Mouse (Mus musculus) testis, postnatal 10 days (tissue): ENCODE measurements around the gene Syngr3.

Experiments
- DNase-seq: peaks from one replicate; pipeline ENCODE4 v3.0.0; 2021; ENCODE audit warnings: low spot score

The Syngr3 gene

DNA sequence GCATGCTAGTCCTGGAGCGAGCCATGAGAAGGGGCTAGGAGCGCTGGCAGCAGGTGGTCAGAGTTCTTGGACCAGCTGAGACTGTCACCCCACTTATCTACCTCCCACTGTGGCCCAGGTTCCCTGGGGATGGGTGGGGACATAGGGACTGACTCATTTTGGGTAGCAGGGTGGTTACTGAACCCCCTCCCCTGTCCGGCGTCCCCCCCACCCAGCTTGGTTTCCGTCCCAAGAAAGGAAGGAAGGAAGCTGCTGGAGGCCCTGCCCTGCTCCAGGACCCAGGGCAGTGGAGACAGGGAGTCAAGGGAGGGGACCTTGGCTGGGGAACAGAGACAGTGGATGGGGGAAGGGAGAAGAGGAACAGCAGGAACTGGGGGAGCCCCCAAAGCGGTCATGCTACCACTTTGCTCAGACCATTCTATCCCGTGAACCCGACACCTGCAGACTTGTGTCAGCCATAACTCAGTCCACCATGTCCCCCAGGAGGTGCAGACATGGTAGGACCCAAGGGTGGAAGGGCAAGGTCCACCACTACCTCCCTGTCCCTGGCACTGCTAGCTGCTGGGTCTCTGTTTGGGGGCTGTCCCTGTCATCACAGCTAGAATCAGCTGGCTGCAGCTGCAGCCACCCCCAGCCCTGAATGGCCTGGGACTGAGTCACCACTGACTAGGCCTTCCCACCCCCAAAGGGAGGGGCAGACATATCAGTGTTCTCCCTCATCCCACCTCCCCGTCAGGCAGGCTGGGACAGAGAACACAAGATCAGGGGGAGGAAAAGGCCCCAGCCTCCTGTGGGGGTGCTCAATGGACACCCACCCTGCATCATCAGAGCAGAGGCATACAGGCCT lies 44.7 kb downstream of the Syngr3 start:
- DNase-seq = no peak

- DNase-seq = no peak
Measured at GRCm38 (mm10) chr17:24644030-24644715, 45.6 kb downstream of the Syngr3 start.

GRCm38 (mm10) chr17:24642791-24643343 lies 46.9 kb downstream of the Syngr3 start:
- DNase-seq = no peak

DNA sequence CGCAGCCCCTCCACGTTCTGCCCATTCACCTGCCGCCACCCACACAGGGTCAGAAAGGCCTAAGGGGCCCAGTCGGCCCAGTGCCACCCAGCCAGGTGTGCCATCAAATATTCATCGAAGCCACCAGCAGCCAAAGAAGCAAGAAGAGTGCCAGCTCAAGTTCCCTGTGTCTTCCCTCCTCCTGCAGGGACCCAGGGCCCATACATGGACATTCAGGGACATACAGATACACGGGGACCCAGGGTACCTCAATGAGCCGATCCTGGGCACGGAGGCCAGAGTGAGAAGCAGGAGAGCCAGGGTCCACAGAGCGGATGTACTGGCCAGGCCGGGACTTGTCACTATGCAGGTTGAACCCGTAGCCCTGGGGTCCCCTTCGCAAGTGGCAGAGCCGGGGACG lies 47.8 kb downstream of the Syngr3 start:
- no peak for DNase-seq

GRCm38 (mm10) chr17:24640581-24640980 lies 49.2 kb downstream of the Syngr3 start:
- DNase-seq = no peak

GRCm38 (mm10) chr17:24640119-24640518 lies 49.6 kb downstream of the Syngr3 start:
- DNase-seq = no peak

DNA sequence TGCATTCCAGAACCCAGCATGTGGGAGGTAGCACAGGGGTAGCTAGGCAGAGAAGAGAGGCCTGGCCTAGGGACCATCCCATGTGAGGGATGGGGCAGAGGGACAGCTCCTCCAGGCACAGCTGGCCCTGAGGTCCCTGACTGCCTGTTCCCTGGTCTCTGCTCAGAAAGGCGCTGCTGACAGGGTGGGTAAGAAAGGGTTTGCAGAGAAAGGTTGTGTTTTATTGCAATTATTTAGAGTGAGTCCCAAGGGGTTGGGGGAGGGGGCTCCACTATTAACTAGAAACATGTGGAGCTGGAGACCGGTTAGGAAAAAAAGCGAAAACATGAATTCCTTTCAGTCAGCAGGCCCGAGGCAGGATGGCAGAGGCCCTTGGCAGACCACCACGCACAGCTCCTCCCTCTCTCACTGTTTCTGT lies 50.2 kb downstream of the Syngr3 start:
- DNase-seq = no peak

DNA sequence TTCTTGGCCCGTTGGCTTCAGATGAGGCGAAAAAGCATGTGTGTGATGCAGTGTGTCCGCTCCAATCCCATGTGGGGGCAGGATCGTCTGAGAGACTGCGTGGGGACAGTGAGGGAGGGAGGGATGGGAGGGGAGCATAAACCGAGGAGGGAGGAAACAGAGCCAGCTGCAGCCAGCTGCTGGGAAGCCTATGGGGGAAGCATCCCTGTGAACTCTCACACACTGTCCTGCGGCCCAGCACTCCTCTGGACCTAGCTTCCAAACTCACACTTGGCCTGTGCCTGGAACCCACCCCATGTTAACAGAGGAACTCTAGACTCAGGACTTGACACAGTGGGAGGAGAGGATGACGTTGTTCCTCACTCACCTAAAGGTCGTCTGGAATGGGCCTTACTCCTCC lies 50.9 kb downstream of the Syngr3 start:
- DNase-seq = peak; percentile 84

- DNase-seq = peak; percentile 61
Measured at GRCm38 (mm10) chr17:24638214-24638613, 51.5 kb downstream of the Syngr3 start.

DNA sequence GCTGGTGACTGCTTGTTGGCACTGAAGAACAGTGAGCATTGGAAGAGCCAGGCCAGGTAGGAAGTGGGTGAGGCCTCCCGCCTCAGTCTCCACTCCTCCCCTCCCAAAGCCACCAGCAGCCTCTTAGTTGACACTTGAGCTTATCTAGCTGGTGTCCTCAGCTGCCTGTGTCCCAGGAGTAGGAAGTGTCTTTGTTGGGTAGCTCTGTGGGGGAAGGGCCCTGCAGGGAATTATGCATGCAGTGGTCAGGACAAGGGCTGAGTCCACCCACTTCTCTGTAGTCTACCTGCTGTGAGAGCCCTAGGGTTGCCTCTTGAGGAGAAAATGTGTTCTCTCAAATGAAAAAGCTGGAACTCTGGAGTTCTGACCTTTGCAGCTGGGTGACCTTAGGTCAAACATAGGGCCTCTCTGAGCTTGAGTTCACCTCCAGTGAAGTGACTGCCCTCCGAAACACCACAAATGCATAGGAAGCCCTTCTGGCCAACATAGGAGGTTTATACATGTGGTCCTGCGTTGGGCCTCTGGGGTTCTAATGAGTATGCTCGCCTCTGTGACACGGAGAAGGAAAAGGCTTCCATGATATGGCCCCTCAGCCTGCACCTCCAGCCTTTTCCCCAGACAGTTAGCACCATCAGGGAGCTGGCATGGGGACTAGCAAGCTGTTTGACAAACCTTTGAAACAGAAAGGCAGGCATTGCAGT lies 52.8 kb downstream of the Syngr3 start:
- no peak for DNase-seq

DNA sequence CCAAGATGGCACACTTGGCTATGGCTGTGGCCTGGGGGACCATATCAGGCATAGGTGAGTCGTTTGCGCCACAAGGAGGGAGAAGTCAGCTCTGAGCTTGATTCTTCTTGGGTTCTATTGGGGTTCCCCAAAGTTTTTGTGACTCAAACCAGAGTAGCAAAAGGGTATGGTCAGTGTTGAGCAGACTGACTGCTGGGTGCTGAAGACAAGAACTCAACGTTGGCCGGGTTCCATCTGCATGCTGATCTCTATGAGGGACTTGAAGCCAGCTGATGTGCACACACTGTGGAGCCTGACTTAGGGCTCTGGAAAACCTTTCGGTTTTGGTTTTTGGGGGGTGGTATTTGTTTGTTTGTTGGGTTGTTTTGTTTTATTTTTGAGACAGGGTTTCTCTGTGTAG lies 54.1 kb downstream of the Syngr3 start:
- no peak for DNase-seq
